Mouse (Mus musculus) ES-Bruce4 (cell line): ENCODE results near the gene Lbhd2. TPM values are rescaled to one million over a fixed set of nuclear protein-coding genes. Genes with fewer than 3 reads are reported as not detected.

Experiments
- H3K27ac ChIP-seq: 2 replicates; pipeline ENCODE4 v1.5.1; 2012; ENCODE audit warnings: low read length, inconsistent platforms; ENCODE audit not compliant: insufficient read depth
- H3K27me3 ChIP-seq: 2 replicates; pipeline ENCODE4 v1.6.1; 2012; ENCODE audit warnings: mild to moderate bottlenecking, low read length, inconsistent platforms; ENCODE audit not compliant: control insufficient read depth, poor library complexity, insufficient read depth, severe bottlenecking
- H3K36me3 ChIP-seq: 2 replicates; pipeline ENCODE4 v1.6.1; 2012; ENCODE audit warnings: inconsistent platforms, mild to moderate bottlenecking, low read length, moderate library complexity; ENCODE audit not compliant: control insufficient read depth, poor library complexity, insufficient read depth, severe bottlenecking
- H3K4me1 ChIP-seq: one replicate; pipeline ENCODE4 v1.8.1; 2011; ENCODE audit warnings: low read length; ENCODE audit not compliant: control insufficient read depth, insufficient read depth
- H3K4me3 ChIP-seq: 2 replicates; pipeline ENCODE4 v1.5.1; 2011; ENCODE audit warnings: low read depth, mild to moderate bottlenecking, low read length
- H3K9ac ChIP-seq: 2 replicates; pipeline ENCODE4 v1.6.1; 2012; ENCODE audit warnings: low read depth, mild to moderate bottlenecking, inconsistent platforms; ENCODE audit not compliant: poor library complexity, severe bottlenecking
- H3K9me3 ChIP-seq: replicated peaks from 2 replicates; pipeline ENCODE4 v1.6.1; 2012; ENCODE audit warnings: mild to moderate bottlenecking, low read length, inconsistent platforms; ENCODE audit not compliant: control insufficient read depth, poor library complexity, insufficient read depth, severe bottlenecking
- CTCF ChIP-seq: IDR thresholded peaks from one replicate; pipeline ENCODE4 v1.8.1; 2011; ENCODE audit warnings: low read depth, low read length
- EP300 ChIP-seq: IDR thresholded peaks from 2 replicates; pipeline ENCODE4 v1.6.1; 2011; ENCODE audit warnings: low read depth, low read length; ENCODE audit not compliant: insufficient read depth
- POLR2A ChIP-seq: IDR thresholded peaks from one replicate; pipeline ENCODE4 v1.8.1; 2011; ENCODE audit warnings: low read length; ENCODE audit not compliant: insufficient read depth
- polyA plus RNA-seq: library from polyadenylated mRNA; stranded (reverse); fragments of >200 nt; gene quantifications from 2 replicates; pipeline ENCODE4 v1.2.4, GENCODE M21; 2011; ENCODE audit warnings: low read depth; ENCODE audit not compliant: missing spikeins, insufficient read depth, insufficient read length

Gene Lbhd2
- polyA plus RNA-seq, 1 experiment: not detected

DNA sequence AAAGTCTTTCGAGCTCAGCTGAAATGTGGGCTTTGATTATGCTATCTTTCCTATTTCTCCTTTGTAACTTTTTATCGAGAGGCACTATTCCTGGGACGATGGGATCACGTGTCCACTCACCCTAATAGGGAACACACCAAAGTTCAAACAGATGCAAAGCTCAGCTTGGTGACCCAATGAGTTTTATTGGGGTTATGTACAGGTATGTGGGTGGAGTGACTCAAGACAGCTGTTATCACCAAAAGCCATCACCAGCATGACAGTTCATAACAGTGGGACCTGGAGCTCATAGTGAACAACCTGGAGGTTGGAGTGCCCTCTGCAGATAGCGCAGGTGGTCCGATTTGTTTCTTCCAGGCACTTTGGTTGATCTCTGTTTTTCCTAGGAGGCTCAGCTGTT, 32.2 kb downstream of the Lbhd2 start:
- Histone ChIP-seq H3K9me3 (0 out of 2 replicates have a peak, but pooled peaks cover 3% of the 10 kb centered on the region), H3K27ac (no peak overlapping the region), H3K4me1 (no peaks in the 10 kb centered on the region), H3K36me3 (no peaks in the 10 kb centered on the region), H3K27me3 (no peaks in the 10 kb centered on the region; the same call in 1 of the 2 replicates), H3K4me3 (no peak overlapping the region), H3K9ac (no peak overlapping the region)
- TF ChIP-seq POLR2A (no peak), EP300 (no peak), CTCF (no peak)

GRCm38 (mm10) chr12:111440701-111441373, 34.2 kb downstream of the Lbhd2 start:
- TF ChIP-seq CTCF: no peak
- no peak for TF ChIP-seq EP300
- TF ChIP-seq POLR2A: no peak
- no peaks in the 10 kb centered on the region; the same call in 1 of the 2 replicates for H3K27me3 ChIP-seq
- H3K4me3 ChIP-seq: no peak overlapping the region
- H3K27ac ChIP-seq: no peak overlapping the region
- no peaks in the 10 kb centered on the region for H3K4me1 ChIP-seq
- 0 out of 2 replicates have a peak, but pooled peaks cover 3% of the 10 kb centered on the region for H3K9me3 ChIP-seq
- no peaks in the 10 kb centered on the region for H3K36me3 ChIP-seq
- no peak overlapping the region for H3K9ac ChIP-seq

DNA sequence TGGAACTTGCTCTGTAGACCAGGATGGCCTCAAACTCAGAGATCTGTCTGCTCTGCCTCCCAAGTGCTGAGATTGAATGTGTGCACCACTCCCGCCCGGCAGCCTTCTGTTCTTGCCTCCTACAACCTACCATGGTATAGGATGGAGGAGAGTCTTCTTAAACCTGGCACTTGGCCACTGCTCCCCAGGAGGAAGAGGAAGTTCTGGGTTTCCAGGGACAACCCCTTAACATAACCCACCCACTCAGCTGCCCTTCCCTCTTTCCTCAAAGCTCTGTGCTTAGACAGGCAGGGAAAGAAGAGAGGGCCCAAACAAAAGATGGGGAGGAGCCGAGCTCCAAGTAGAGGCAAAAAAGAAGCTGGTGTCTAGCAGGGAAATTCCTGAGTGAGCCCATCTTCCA, 34.9 kb downstream of the Lbhd2 start:
- H3K4me1 ChIP-seq: no peaks in the 10 kb centered on the region
- no peak overlapping the region for H3K9ac ChIP-seq
- no peaks in the 10 kb centered on the region for H3K36me3 ChIP-seq
- 0 out of 2 replicates have a peak, but pooled peaks cover 3% of the 10 kb centered on the region for H3K9me3 ChIP-seq
- no peaks in the 10 kb centered on the region; the same call in 1 of the 2 replicates for H3K27me3 ChIP-seq
- no peak overlapping the region for H3K4me3 ChIP-seq
- no peak overlapping the region for H3K27ac ChIP-seq
- TF ChIP-seq POLR2A (no peak), CTCF (no peak), EP300 (no peak)

GRCm38 (mm10) chr12:111442309-111443010, 35.9 kb downstream of the Lbhd2 start, which contains the start of gene Tnfaip2:
Gene Tnfaip2 (plus strand): TSS chr12:111442469.
- Histone ChIP-seq H3K9ac (peak within 1 kb of the TSS; percentile 5; the same call in 1 of the 2 replicates), H3K4me1 (no peaks in the 10 kb centered on the region), H3K9me3 (0 out of 2 replicates have a peak, but pooled peaks cover 3% of the 10 kb centered on the region), H3K4me3 (peak within 1 kb of the TSS; percentile 33), H3K27me3 (no peaks in the 10 kb centered on the region; the same call in 1 of the 2 replicates), H3K36me3 (no peaks in the 10 kb centered on the region), H3K27ac (no peak within 1 kb of the TSS)
- TF ChIP-seq EP300: no peak
- no peak for TF ChIP-seq POLR2A
- TF ChIP-seq CTCF: no peak

DNA sequence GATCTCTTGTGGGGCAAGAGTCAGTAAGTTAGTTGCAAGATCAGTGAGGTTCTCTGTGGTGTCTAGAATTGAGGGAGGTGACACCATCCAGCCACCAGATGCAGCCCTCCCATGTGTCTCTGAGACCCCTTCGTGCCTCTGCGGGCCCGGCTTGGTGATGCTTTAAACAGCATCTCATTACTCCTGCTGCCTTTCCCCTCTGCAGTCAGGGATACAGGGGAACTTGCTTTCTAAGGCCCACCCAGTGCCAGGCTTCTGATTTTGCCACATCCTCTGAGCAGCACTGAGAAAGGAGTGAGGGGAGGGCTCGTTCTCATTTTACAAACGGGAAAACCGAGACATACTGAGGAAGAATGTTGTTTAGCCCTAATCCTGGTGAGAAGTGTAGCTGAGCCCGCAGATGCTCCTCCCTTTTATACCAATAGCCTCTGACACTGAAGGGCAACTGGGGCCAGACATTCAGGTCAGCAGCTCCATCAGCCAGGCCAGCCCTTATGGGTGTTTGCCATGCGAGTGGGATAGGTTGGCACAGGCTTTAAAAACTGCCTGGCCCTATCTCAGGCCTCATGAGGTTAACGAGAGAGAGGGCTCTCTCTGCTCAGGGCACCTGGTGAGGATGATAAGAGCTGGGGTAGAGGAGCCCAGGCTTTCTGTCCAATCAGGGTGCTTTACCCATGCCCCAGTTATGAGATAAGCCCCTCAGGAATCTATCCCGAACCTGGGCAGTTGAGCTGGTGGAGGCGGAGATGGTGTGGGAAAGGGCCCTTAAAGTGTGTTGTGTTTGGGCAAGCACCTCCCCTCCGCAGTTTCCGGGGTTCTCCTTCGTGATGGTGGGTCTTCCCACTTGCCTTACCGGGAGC, 36.6 kb downstream of the Lbhd2 start:
- H3K9me3 ChIP-seq: 0 out of 2 replicates have a peak, but pooled peaks cover 3% of the 10 kb centered on the region
- no peak overlapping the region for H3K27ac ChIP-seq
- no peaks in the 10 kb centered on the region for H3K36me3 ChIP-seq

More for the DNA sequence above, 36.6 kb downstream of the Lbhd2 start:
- Histone ChIP-seq H3K4me1 (no peaks in the 10 kb centered on the region), H3K27me3 (no peaks in the 10 kb centered on the region; the same call in 1 of the 2 replicates), H3K9ac (peak overlapping the region; percentile 5; the same call in 1 of the 2 replicates), H3K4me3 (peak overlapping the region; percentile 33)
- TF ChIP-seq CTCF (no peak), POLR2A (no peak)
